Mouse (Mus musculus): ENCODE measurements around the gene Fancd2os. TPM values are rescaled to one million over a fixed set of nuclear protein-coding genes. Genes with fewer than 3 reads are reported as not detected.
A peak's percentile ranks its signal among the peaks of the same experiment; 100 is the strongest.

The Fancd2os gene
- total RNA-seq, 2 experiments from 2014 or later, result not detected

DNA sequence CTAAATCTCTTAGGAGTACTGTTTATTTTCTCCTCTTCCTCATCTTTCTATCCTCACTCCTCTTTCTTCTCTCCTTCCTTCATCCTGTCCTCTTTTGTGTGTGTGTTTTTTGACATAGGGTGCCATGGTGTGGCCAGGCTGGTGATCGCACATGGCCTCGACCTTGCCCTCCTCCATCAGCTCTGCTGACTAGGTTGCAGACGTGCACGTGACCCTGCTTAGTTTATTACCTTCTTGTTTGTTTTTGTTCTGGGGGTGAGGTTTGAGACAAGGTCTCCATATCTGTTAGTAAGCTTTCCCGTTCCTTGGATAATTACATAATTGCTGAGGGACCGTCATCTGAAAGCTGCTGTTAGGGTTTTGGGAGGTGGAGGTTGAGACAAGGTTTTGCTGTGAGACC lies 8.4 kb upstream of the Fancd2os start:
- DNase-seq, result no peak
- intact Hi-C loops (cut with DNase I), result no loop called here

DNA sequence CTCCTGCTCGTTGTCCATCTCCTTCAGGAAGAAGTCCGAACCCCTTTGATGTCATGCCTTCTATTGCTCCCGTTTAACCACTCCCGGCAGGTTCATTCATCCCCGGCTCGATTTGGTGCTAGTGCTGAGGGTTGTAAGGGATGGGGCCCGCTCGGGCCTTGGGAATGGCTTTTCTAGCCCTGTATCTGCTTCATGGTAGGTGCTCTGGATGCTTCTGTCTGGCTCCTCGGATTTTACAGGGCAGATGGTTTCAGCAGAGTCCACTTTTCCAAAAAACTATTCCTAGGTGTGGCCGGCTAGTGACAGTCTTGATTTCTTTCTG lies 4.7 kb upstream of the Fancd2os start:
- no peak for DNase-seq
- intact Hi-C loops (cut with DNase I), result no loop called here

DNA sequence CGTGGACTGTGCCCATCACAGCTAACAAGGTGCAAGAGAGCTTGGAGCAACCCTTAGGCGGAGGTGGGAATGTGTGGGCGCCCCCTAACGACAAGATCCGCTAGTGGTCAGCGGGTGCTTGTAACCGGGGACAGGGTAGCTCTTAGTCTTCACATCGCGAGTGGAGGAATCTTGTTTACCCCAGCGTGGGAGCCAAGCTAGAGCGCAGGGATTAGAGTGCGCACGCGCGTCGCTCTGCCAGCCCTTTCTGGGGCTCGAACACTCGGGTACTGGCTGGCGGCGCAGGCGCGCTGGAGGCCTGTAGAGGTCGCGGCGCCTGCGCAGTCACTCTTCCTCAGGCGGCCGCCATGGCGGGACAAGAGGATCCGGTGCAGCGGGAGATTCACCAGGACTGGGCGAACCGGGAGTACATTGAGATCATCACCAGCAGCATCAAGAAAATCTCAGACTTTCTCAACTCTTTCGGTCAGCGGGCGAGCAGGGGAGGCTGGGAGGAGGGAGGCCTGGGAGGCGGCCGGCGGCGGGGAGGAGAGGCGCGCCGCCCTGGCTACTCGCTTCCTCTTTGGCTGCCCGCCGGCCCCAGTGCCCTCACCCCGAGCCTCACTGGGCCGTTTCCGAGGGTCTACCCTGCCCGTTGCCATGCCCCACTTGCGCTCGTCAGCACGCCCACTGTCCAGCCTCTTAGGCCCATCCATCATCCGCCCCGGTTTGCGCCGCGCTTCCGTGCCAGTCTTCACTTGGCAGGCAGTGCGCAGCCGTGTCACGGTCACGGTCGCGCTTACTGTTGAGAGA lies 4.1 kb upstream of the Fancd2os start, which contains the start of gene Brk1:
Gene Brk1 (plus strand): TSS at position 341 of the 792 bp plus-strand sequence.
- intact Hi-C loops (cut with DNase I), result no loop called here
- DNase-seq, result peak; percentile 88 to 91

DNA sequence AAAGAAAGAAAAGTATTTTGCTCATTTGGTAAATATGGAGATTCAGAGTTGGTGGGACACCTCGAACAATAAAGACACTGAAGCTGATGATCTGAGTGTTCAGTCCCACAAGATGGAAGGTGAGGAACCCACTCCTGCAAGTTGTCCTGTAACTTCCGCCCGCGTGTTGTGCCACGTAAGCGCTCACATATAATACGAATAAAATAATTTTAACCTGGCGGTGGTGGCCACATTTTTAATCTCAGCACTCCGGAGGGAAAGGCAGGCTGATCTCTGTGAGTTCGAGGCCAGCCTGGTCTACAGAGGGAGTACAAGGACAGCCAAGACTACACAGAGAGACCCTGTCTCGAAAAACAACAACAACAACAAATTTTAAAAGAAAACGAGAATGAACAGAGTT lies 3.5 kb upstream of the Fancd2os start:
- intact Hi-C loops (cut with DNase I), result no loop called here
- no peak for DNase-seq

DNA sequence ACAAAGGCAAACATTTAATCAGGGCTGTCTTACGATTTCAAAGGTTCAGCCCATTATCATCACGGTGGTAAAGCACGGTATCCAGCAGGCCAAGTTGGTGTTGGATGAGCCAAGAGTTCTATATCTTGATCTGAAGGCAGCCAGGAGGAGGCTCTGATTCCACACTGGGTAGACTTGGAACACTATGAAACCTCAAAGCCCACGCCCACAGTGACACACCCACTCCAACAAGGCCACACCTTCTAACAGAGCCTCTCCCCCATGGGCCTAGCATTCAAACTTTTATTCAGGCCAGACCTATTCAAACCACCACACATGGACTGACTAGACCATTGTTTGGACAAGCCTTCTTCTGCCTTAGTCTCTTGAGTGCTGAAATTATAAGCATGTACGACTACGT lies 2.3 kb upstream of the Fancd2os start:
- intact Hi-C loops (cut with DNase I), result no loop called here

DNA sequence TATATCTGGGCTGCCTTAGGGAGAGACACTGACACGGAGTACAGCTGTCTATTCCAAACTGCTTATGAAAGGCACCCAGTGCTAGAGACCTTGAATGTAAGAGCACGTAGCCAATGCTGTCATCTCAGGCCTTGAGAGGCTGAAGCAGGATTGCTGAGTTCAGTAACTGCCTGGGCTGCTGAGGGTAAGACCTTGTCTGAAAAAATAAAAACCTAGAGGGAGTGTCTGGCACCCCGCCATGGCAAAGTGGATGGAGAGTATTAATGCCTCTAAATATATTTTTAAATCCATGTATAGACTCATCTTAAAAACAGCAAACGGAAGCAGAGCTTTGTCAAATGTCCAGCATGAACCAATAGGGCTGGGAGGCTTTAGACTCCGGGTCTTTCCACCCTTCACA lies 682 bp downstream of the Fancd2os start:
- no peak for DNase-seq

More for the DNA sequence above, 2.3 kb upstream of the Fancd2os start:
- DNase-seq, result no peak

DNA sequence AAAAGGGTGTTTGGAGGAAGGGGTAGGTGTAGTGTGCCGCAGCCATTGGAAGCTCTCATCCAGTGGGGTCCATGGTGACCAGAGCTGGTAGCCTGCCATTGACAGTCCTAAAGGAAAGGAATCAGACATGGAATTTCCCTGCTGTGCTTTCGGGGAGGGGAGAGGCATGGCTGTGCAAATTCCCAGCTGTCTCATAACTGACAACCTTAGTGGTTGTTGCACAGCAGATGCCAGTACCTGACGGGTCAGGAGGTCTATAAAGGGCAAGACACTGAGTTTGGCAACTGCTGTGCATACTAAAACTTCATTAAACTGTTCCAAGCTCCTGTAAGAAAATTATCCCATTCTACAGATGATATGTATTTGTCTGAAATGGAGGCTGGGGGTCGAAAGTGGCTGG lies 2.6 kb downstream of the Fancd2os start:
- intact Hi-C loops (cut with DNase I), result no loop called here
- no peak for DNase-seq

More for the DNA sequence above, 682 bp downstream of the Fancd2os start:
- intact Hi-C loops (cut with DNase I), result no loop called here

DNA sequence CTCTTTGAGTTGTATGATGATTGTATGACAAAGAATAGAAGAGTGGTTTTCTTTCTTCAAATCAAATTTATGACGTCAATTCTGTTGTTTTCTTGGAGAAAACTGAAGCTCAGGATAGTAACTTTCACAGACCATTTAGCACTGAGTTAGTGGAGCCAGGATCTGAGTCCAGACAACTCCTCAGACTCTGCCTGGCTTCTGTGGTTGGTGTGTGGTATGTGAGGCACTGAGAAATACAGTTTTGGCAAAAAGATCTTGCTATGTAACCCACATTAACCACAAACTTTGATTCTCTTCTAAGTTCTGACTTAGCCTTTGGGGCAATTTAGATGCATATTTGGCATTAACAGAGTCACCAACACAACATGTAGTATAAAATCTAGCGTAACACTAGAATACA lies 7.9 kb downstream of the Fancd2os start:
- no peak for DNase-seq
- intact Hi-C loops (cut with DNase I), result no loop called here

DNA sequence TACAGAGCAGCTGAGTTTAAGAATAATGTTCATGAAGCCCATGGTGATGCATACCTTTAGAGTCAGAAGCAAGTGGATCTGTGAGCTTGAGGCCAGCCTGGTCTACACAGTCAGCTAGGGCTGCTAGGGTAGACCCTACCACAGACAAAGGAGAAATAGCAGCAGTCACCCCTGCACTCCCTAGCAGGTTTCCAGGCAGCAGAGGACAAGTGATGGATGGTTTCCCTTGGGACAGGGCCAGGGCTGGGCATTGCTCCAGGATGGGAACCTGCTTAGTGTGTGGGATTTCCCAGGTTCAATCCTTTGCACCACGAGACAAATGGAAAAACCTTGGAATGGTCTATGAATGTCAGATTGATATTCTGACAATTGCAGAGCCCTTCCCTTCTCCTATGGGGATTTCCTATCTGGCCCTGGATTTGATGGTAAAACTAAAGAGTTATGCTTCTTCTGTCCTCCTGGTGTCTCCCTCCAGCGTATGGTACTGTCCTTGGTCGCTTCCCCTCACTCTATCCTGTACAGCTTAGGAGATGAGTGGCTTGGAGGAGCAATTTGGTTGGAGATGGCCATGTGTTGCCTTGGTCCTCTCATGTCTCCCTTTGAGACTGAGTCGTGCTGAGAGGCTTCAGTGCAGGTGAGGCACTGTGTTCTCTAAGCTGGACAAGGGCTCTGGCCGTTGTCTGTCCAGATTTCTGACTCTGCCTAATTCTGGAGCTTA lies 13.9 kb downstream of the Fancd2os start:
- intact Hi-C loops (cut with DNase I), result no loop called here
- peak; percentile 26 to 30 for DNase-seq

DNA sequence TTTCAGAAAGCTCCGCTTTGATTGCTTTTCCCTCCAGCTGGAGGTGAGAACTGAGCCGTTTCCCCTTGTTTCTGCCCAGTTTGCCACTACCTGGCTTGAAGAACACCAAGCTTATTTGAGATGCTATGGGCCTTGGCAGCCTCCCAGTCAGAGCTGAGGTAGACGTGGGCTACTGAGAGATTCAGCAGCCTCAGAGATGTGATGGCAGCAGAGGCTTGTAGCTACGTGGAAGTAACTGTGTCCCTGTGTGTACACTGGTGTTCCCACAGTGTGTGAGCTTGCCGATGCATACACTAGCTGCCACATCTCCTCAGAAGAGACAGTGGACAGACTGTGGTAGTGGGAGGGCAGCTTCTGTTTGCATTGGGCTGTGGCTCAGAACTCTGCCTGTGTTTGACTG lies 15.4 kb downstream of the Fancd2os start:
- DNase-seq, result no peak
- intact Hi-C loops (cut with DNase I), result no loop called here

DNA sequence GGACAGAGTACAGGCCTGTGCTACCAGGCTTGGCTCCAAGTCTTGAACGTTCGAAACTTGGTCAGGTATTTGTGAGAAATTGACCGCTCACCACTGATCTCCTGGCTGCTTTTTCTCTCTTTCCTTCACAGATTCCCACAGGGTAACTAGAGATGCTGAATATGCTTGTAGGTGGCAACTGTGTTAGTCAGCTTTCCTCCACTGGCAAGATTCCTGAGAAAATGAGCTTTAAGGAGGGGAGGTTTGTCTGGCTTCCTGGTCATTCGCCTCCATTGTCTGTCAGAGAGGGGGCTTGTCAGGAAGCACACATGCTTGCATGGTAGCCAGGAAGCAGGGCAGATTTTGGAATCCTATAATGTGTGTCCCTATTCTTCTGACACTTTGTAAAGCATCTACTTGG lies 17.5 kb downstream of the Fancd2os start:
- no peak for DNase-seq
- intact Hi-C loops (cut with DNase I), result no loop called here

DNA sequence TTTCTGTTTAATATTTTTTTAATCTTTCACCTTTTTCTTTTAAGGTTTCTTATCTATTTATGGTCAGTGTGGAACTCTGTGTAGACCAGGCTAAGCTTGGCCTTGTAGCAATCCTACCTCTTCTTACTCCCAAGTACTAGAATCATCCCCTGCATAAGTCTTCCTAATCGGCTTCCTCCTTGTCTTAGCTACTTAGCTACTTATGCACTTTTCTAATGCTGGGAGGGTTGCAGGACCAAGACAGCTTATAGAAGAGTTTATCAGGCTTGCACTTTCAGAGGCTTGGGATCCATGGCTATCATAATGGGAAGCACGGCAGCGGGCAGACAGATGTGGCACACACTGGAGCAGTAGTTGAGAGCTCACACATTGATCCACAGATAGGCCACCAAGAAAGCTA lies 21.2 kb downstream of the Fancd2os start:
- intact Hi-C loops (cut with DNase I), result no loop called here
- DNase-seq, result no peak

DNA sequence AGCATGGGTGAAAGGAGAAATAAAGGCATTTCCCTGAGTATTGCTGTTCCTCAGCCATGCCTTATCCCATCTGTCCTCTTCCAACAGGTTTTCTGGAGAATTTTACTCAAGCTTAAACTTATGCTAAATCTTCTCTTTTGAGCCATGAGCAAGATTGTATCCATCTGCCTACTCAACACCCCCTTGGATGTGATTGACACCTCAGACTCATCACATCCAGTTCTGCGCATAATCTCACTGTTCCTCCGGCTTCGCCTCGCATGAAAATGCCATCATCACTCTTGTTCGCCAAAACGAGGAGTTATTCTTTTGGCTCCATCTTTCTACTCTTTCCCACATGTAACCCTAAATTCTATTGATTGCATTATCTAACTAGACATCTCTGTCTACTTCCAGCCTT lies 24.5 kb downstream of the Fancd2os start:
- no peak for DNase-seq
- intact Hi-C loops (cut with DNase I), result no loop called here

DNA sequence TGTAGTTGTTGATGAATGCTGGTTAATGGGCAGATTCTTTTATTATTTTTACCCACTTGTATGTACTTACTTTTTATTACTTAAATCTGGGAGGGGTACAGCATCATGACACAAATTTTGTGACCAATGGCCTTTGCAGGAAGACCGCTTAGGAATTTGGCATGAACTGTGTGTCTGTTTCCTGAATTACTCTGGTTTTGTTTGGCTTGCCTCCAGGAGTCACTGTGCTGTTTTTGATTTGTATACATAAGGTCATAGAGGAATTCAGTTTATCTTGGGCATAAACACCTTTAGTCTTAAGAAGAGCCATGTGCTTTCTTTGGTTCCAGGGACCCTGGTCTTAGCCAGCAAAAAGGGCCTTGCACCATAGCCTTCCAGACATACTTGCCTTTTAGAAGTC lies 36.0 kb downstream of the Fancd2os start:
- peak in 1 of 2 experiments; percentile 1 for DNase-seq
- intact Hi-C loops (cut with DNase I), result no loop called here

DNA sequence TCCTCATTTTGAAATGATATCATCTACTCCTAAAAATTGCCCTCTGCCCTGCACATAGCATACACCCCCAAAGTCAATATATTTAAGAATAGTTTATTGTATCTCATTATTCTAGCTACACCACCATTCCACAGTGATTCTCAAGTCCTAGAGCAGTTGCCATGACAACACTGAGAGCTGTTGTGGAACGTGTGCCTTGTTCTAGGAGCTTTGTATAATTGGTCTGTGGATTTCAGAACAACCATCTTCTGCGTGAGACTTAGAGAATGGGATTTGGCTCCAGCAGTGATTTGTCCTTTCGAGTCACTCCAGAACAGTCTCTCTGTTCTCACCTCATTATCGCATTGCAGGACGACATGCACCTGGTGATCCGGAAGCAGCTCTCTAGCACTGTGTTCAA lies 40.8 kb downstream of the Fancd2os start:
- no peak for DNase-seq
- intact Hi-C loops (cut with DNase I), result no loop called here

Other genes with a start within 250 kb of the Fancd2os start
- 10 to 100 TPM; 22.0 to 23.5 TPM for gene Tada3, start 222.8 kb downstream of the Fancd2os start, total RNA-seq (2021)
- gene Arpc4, start 222.6 kb downstream of the Fancd2os start, total RNA-seq (2021), result 100 to 1,000 TPM; 124 to 138 TPM
- 1 to 10 TPM in 1 of 2 experiments, under 1 TPM in 1; 0.92 to 2.2 TPM for gene Ttll3, start 211.5 kb downstream of the Fancd2os start, total RNA-seq (2021)
- gene Rpusd3, start 181.4 kb downstream of the Fancd2os start, total RNA-seq (2021), result 10 to 100 TPM in 1 of 2 experiments, 1 to 10 TPM in 1; 8.9 to 14.3 TPM
- 10 to 100 TPM in 1 of 2 experiments, 1 to 10 TPM in 1; 9.6 to 41.2 TPM for gene Cidec, start 165.0 kb downstream of the Fancd2os start, total RNA-seq (2021)
- 10 to 100 TPM; 26.8 to 28.2 TPM for gene Jagn1, start 158.1 kb downstream of the Fancd2os start, total RNA-seq (2021)
- 1 to 10 TPM; 1.1 to 1.2 TPM for gene Il17re, start 142.2 kb downstream of the Fancd2os start, total RNA-seq (2021)
- 10 to 100 TPM in 1 of 2 experiments, 1 to 10 TPM in 1; 8.9 to 11.3 TPM for gene Il17rc, start 129.3 kb downstream of the Fancd2os start, total RNA-seq (2021)
- 10 to 100 TPM; 38.9 to 41.6 TPM for gene Creld1, start 117.4 kb downstream of the Fancd2os start, total RNA-seq (2021)
- gene Prrt3, start 98.8 kb downstream of the Fancd2os start, total RNA-seq (2021), result not detected
- 10 to 100 TPM; 62.2 to 64.0 TPM for gene Emc3, start 69.1 kb downstream of the Fancd2os start, total RNA-seq (2021)
- gene Fancd2, start 69.0 kb downstream of the Fancd2os start, total RNA-seq (2021), result 1 to 10 TPM; 3.0 to 3.6 TPM
- gene Brk1, start 4.1 kb upstream of the Fancd2os start, total RNA-seq (2021), result 10 to 100 TPM; 92.4 to 94.8 TPM
- 10 to 100 TPM; 11.6 to 18.1 TPM for gene Vhl, start 23.2 kb upstream of the Fancd2os start, total RNA-seq (2021)
- 10 to 100 TPM; 10.1 to 14.1 TPM for gene Irak2, start 37.8 kb upstream of the Fancd2os start, total RNA-seq (2021)
- gene Tatdn2, start 96.3 kb upstream of the Fancd2os start, total RNA-seq (2021), result 10 to 100 TPM; 69.9 to 75.7 TPM
- gene Ghrl, start 119.2 kb upstream of the Fancd2os start, total RNA-seq (2021), result not detected
- 100 to 1,000 TPM; 102 to 106 TPM for gene Sec13, start 140.0 kb upstream of the Fancd2os start, total RNA-seq (2021)

All from heart, postnatal 10 days (tissue).